Mouse (Mus musculus) forebrain, embryonic 16.5 days (tissue): ENCODE data around the gene Sp3. TPM values are rescaled to one million over a fixed set of nuclear protein-coding genes. Genes with fewer than 3 reads are reported as not detected.
"Not testable (repeated sequence)": the region's sequence is repeated elsewhere in the genome, so short reads cannot be mapped to it uniquely, and the experiment has no call there.

ENCODE experiments used
- ATAC-seq: fragments of 200-750 bp; cut with Nextera tagmentation; 2 replicates; pipeline ENCODE4 v1.8.0; 2017; ENCODE audit warnings: mild to moderate bottlenecking, moderate library complexity
- H3K27ac ChIP-seq: fragments of 300-500 bp; sonication (generic); 2 replicates; pipeline ENCODE4 v1.5.1; 2014; ENCODE audit warnings: low read length, control low read depth
- H3K27me3 ChIP-seq: fragments of 300-500 bp; sonication (generic); replicated peaks from 2 replicates; pipeline ENCODE4 v1.6.1; 2014; ENCODE audit warnings: low read length; ENCODE audit not compliant: control insufficient read depth, insufficient read depth
- H3K36me3 ChIP-seq: fragments of 300-500 bp; sonication (generic); 2 replicates; pipeline ENCODE4 v1.6.1; 2014; ENCODE audit not compliant: control insufficient read depth, insufficient read depth
- H3K4me1 ChIP-seq: fragments of 300-500 bp; sonication (generic); replicated peaks from 2 replicates; pipeline ENCODE4 v1.6.1; 2014; ENCODE audit warnings: low read length; ENCODE audit not compliant: control insufficient read depth, insufficient read depth
- H3K4me2 ChIP-seq: fragments of 300-500 bp; sonication (generic); 2 replicates; pipeline ENCODE4 v1.6.1; 2014; ENCODE audit warnings: mild to moderate bottlenecking, low read length, control low read depth
- H3K4me3 ChIP-seq: fragments of 300-500 bp; sonication (generic); replicated peaks from 2 replicates; pipeline ENCODE4 v1.5.1; 2014; ENCODE audit warnings: mild to moderate bottlenecking, low read length, control low read depth
- H3K9ac ChIP-seq: fragments of 300-500 bp; sonication (generic); replicated peaks from 2 replicates; pipeline ENCODE4 v1.6.1; 2014; ENCODE audit warnings: low read depth, low read length, control low read depth
- H3K9me3 ChIP-seq: fragments of 300-500 bp; sonication (generic); 2 replicates; pipeline ENCODE4 v1.6.1; 2016; ENCODE audit warnings: low read length; ENCODE audit not compliant: control insufficient read depth
- WGBS: fragments of 180-500 bp; shearing (Covaris S2); extraction: QIAGEN DNeasy Blood & Tissue Kit; methylation state at CpG from one replicate; pipeline ENCODE4 v1.1.7; 2014; 5-methylcytosine and 5-hydroxymethylcytosine counted together
- polyA plus RNA-seq: library from polyadenylated mRNA; unstranded; fragments of >200 nt; fragmentation: Nextera tagmentation; extraction: Ambion mirVana; gene quantifications from 2 replicates; pipeline ENCODE4 v1.2.1, GENCODE M21; 2015

Sp3 gene
- polyA plus RNA-seq: 51.6 and 59.7 TPM in 2 replicates

DNA sequence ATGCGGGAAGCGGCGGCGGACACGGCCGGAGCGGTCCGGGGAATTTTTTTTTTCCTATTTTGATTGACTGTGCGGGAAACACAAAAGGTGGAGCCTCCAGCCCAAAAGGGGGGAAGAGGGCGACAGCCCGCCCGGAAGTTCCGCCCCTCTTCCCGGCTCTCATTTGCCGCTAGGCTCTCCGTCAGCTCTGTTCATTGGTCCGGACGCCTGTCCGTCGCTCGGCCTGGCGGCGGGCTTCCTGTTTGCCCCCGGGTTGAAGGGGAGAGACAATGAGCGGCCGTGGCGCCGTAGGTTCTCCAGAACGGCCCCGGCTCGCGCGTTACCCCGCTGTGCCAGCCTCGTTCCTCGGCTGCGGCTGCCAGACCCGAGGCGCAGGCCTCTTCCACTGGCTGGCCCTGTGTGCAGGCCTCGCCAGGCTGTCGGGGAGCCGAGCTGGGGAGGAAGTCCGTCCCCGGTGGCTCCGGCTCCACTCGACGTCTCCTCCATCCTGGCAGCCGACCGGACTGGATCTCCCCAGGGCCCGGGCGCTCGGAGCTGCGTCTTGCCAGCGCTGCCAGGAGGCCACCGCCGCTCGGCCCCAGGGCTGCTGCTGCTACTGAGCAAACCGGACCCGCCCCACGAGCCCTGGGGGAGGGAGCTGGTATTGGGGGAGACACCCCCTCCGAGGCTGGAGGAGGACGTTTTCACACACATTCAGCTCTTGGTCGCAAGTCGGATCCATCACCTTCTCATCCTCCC, at the start of gene Sp3:
Sp3 (minus strand) TSS at position 110 of the 738 bp plus-strand sequence.
- peak within 1 kb of the TSS; percentile 99 for H3K4me3 ChIP-seq
- H3K4me2 ChIP-seq: peak within 1 kb of the TSS; percentile 76
- ATAC-seq: peak; percentile 92
- H3K27ac ChIP-seq: peak within 1 kb of the TSS; percentile 100
- H3K9me3 ChIP-seq: no peaks in the 10 kb centered on the region
- H3K4me1 ChIP-seq: peaks cover 23% of the 10 kb centered on the region
- under 1% methylated on average over 64 of the region's 64 CpGs for WGBS
- H3K27me3 ChIP-seq: no peaks in the 10 kb centered on the region
- no peaks in the 10 kb centered on the region for H3K36me3 ChIP-seq
- H3K9ac ChIP-seq: peak within 1 kb of the TSS; percentile 100

DNA sequence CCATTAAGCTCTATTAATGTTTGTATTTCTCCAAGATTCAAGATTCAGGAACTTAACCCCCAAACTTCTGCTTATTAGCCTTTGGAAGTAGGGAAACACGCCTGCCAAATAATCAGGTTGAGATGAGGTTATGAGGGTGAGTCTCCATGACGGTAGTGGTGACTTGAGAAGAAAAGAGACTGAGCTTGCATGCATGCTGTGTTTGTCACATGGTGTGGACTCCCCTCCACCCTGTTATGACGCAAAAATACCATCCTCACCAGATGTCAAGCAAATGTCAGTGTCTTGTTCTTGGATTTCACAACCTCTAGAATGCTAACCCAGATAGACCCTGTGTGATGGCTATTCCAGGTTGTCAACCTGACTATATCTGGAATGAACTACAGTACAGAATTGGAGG, 49.6 kb upstream of the Sp3 start:
- no peaks in the 10 kb centered on the region for H3K36me3 ChIP-seq
- H3K9me3 ChIP-seq: no peaks in the 10 kb centered on the region
- 0 out of 2 replicates have a peak, but pooled peaks cover 2% of the 10 kb centered on the region for H3K4me1 ChIP-seq
- no peak overlapping the region for H3K27ac ChIP-seq
- no peak overlapping the region for H3K4me2 ChIP-seq
- no peak overlapping the region for H3K4me3 ChIP-seq
- ATAC-seq: no peak
- H3K9ac ChIP-seq: no peak overlapping the region
- no peaks in the 10 kb centered on the region for H3K27me3 ChIP-seq
- WGBS: 93% methylated on average over 3 of the region's 3 CpGs

DNA sequence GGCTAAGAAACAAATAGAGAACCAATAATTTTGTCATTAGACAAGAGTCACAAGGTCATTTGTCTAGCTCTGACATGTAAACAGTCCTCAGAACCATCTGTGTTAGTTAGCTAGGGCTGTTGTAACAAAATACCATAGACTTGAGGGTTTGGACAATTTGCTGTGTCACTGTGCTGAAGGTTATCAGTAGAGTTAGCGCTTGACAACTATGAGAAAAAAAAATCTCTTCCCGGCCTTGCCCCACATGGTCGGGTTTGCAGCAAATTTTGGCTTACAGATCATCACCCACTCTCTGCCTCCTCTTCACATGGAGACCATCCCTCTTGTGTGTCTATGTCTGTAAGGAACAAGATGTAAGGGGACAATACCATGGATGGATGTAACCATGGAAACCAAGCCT, 47.8 kb upstream of the Sp3 start:
- 93% methylated on average over 3 of the region's 3 CpGs for WGBS
- 0 out of 2 replicates have a peak, but pooled peaks cover 2% of the 10 kb centered on the region for H3K4me1 ChIP-seq
- no peak for ATAC-seq

DNA sequence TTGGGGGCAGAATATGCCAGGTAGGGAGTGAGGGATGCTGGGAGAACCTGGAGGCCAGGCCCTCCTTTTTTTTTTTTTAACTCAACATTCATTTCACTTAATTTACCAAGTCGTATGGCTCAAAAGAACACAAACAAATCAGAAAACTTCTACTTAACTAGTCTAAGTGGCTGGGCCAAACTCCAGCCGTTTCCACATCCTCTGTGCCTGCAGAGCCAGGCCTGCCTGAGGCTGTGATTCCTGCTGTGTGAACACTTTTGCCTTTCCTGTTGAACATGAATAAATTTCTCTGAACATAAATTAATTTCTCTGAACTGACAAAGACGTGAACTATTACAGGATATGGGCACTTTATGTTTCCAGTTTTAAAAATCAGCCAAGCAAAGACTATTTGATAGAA, 46.9 kb upstream of the Sp3 start:
- no peak for ATAC-seq
- 50% methylated on average over 3 of the region's 3 CpGs for WGBS

More for the DNA sequence above, 47.8 kb upstream of the Sp3 start:
- H3K36me3 ChIP-seq: no peaks in the 10 kb centered on the region
- H3K4me3 ChIP-seq: no peak overlapping the region
- H3K9ac ChIP-seq: no peak overlapping the region
- no peak overlapping the region for H3K4me2 ChIP-seq
- no peaks in the 10 kb centered on the region for H3K27me3 ChIP-seq
- no peaks in the 10 kb centered on the region for H3K9me3 ChIP-seq
- no peak overlapping the region for H3K27ac ChIP-seq

DNA sequence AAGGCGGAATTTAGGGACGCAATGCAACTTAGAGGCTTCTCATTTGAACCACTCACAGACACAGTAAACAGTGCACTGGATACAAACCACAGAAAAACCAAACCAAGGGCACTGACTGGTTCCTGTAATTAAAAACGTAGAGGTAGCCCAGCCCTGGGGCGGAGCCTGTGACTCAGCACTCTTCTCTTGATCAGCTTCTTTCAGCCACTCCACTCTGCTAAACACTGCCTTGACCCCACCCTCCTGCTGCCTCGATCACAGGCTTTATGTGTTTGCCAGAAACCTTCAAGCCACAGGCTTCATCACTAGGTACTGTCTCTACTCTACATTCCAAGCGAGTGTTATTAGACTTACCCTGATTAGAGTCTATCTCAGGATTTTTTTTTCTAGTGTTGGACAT, 43.6 kb upstream of the Sp3 start:
- no peak for ATAC-seq
- Histone ChIP-seq H3K9ac (no peak overlapping the region), H3K4me2 (no peak overlapping the region), H3K4me3 (no peak overlapping the region), H3K36me3 (no peaks in the 10 kb centered on the region), H3K9me3 (no peaks in the 10 kb centered on the region), H3K4me1 (peaks cover 6% of the 10 kb centered on the region), H3K27ac (no peak overlapping the region), H3K27me3 (no peaks in the 10 kb centered on the region)
- WGBS: 43% methylated on average over 6 of the region's 6 CpGs

More for the DNA sequence above, 46.9 kb upstream of the Sp3 start:
- Histone ChIP-seq H3K4me2 (no peak overlapping the region), H3K9me3 (no peaks in the 10 kb centered on the region), H3K27ac (no peak overlapping the region), H3K36me3 (no peaks in the 10 kb centered on the region), H3K27me3 (no peaks in the 10 kb centered on the region), H3K9ac (no peak overlapping the region), H3K4me3 (no peak overlapping the region), H3K4me1 (0 out of 2 replicates have a peak, but pooled peaks cover 2% of the 10 kb centered on the region)

DNA sequence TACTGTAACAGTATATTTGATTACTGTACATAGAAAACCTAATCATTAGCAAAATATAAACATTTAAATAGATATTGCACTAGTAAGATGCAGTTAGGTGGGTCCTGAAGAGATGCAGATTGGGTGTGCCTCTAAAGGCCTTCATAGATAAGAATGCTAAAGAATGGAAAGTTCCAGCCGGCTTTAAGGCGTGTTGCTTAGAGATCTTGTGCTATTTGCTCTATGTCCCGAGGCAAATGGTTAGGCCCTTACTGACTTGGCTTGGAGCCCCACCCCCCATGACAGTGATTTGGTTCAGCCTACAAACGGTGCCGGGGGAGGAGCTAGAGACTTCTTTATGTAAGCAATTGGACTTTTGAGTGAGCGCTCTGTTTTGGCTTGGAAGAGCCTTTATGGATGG, 40.8 kb upstream of the Sp3 start:
- peaks cover 6% of the 10 kb centered on the region for H3K4me1 ChIP-seq
- H3K9me3 ChIP-seq: no peaks in the 10 kb centered on the region
- H3K4me2 ChIP-seq: no peak overlapping the region
- H3K27ac ChIP-seq: no peak overlapping the region
- no peak overlapping the region for H3K9ac ChIP-seq
- no peak for ATAC-seq
- 85% methylated on average over 6 of the region's 6 CpGs for WGBS
- H3K4me3 ChIP-seq: no peak overlapping the region
- H3K36me3 ChIP-seq: no peaks in the 10 kb centered on the region
- no peaks in the 10 kb centered on the region for H3K27me3 ChIP-seq

DNA sequence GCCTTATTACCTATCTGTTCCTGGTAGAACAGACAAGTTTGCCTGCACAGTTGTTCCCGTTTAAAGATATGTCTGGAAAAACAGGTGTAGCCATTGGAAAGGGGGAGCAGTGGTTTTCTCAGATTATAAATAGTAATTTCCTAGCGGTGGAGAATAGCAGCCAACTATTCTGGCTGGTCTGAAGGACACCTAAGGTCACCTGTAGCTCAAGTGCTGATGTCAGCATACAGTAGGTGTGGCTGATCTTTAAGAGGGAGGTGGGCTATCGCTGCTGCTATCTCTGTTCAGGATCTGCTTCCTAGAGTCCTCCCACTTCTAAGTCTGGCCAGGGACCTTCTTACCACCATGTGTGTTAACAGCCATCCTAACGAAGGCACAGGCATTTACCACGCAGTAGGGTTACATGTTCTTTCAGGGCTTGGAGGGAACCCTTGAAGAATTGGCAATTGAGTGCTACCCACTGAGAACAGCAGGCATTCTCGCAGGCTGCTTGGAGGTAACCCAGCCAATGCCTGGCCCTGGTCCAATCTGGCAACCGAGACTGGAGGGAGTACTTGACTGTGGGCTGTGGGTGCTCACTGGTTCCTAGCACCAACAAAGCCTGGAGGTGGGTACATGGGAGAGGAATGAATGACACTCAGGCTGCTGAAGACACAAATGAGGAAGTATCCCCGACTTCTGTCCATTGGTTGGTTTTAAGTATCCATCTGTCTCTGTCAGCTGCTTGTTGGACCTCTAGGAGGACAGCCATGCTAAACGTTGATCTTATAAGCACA, 39.3 kb upstream of the Sp3 start:
- H3K4me2 ChIP-seq: no peak overlapping the region
- H3K4me3 ChIP-seq: no peak overlapping the region
- H3K36me3 ChIP-seq: no peaks in the 10 kb centered on the region
- no peak overlapping the region for H3K9ac ChIP-seq
- peak; percentile 85 for ATAC-seq
- H3K4me1 ChIP-seq: peaks cover 6% of the 10 kb centered on the region
- no peaks in the 10 kb centered on the region for H3K9me3 ChIP-seq
- no peaks in the 10 kb centered on the region for H3K27me3 ChIP-seq
- 49% methylated on average over 9 of the region's 9 CpGs for WGBS
- H3K27ac ChIP-seq: peak overlapping the region; percentile 35; the same call in 1 of the 2 replicates

DNA sequence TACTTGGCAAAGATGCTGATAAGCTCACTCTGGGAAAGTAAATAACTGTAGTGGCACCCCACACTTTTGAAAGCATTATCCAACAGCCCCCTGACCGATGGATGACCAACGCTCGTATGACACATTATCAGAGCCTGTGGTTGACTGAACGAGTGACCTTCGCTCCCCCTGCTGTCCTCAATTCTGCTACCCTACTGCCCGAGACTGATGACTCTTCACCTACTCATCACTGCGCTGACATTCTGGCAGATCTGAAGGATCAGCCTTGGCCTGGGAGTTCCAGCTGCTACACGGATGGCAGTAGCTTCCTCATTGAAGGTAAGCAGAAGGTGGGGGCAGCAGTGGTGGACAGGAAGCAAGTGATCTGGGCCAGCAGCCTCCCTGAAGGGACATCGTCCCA, 33.8 kb upstream of the Sp3 start:
- not testable (repeated sequence) for H3K27me3 ChIP-seq, H3K9me3 ChIP-seq, H3K36me3 ChIP-seq, H3K4me3 ChIP-seq, H3K9ac ChIP-seq, H3K4me2 ChIP-seq, ATAC-seq, H3K4me1 ChIP-seq, H3K27ac ChIP-seq
- 94% methylated on average over 9 of the region's 9 CpGs for WGBS

DNA sequence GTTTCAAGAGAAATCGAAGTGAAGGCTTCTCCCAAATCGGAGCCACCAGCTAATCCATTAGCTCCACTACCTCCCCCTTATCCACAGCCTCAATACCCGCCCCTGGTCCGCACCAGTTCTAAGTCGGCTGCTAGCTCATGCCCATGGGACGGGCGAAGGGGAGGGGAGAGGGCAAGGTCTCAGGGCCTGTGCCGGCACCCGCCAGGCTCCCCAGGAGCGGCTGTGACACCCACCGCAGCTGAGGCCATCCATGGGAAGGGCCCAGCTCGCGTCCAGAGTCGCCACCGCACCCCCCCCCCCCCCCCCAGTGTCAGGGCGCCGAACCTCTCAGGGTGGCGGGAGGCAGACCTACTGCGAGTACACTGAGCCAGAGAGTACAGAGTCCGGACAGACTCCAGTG, 32.4 kb upstream of the Sp3 start:
- ATAC-seq: no peak
- H3K9ac ChIP-seq: no peak overlapping the region
- no peak overlapping the region for H3K4me3 ChIP-seq
- H3K4me2 ChIP-seq: no peak overlapping the region
- H3K9me3 ChIP-seq: peaks cover 7% of the 10 kb centered on the region
- no peaks in the 10 kb centered on the region for H3K27me3 ChIP-seq
- 71% methylated on average over 19 of the region's 20 CpGs for WGBS
- no peak overlapping the region for H3K27ac ChIP-seq
- H3K4me1 ChIP-seq: no peaks in the 10 kb centered on the region
- no peaks in the 10 kb centered on the region for H3K36me3 ChIP-seq
